Mouse (Mus musculus): ENCODE data around the gene Adcyap1r1. TPM values are rescaled to one million over a fixed set of nuclear protein-coding genes. Genes with fewer than 3 reads are reported as not detected.

Gene Adcyap1r1
- total and polyA plus RNA-seq, 3 experiments: not detected

DNA sequence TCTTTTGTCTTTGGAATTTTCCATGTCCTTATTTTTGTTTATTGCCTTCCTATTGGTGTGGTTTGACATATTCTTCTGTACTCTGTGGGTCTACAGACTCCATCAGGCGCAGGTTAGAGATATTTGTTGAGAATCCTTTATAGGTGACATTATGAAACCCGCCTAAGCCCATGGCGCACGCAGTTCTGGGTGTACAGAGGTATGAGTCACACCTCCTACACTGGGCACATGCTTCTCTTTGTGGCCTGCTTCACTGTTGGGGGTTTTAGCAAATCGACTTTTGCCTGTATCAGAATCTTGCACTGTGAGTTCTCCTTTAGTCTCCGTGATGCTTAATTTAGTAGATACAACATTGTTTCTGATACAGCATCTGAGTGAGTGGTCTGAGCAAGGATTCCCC lies 97.4 kb downstream of the Adcyap1r1 start:
- peaks cover 0 to 10% of the 10 kb centered on the region in 2 experiments; a peak in 1 of 4 replicates for H3K4me1 ChIP-seq (ENCODE audit: control insufficient read depth in 1 of 2, insufficient read depth in 2 of 2)
- H3K79me2 ChIP-seq (replicated peaks; ENCODE audit: control insufficient read depth, extremely low read depth, insufficient read depth, poor library complexity, severe bottlenecking): no peaks in the 10 kb centered on the region
- no peak for TF ChIP-seq CTCF (conservative IDR thresholded peaks at IDR 0.05 in 1 of 2, IDR thresholded peaks at IDR 0.05 in 1 of 2; ENCODE audit: low read depth in 2 of 2, low read length in 2 of 2)
- no peak for TF ChIP-seq EP300 (IDR thresholded peaks at IDR 0.05; ENCODE audit: low read length)
- H3K4me3 ChIP-seq (replicated peaks in 1 of 3; ENCODE audit: low read depth in 2 of 3, low read length in 2 of 3, poor library complexity in 1 of 3): no peak overlapping the region
- H3K36me3 ChIP-seq (replicated peaks in 1 of 2; ENCODE audit: control insufficient read depth in 1 of 2, insufficient read depth in 1 of 2, low read length in 1 of 2): no peaks in the 10 kb centered on the region
- no peaks in the 10 kb centered on the region for H3K27me3 ChIP-seq (replicated peaks)
- no peak for DNase-seq (ENCODE audit: extremely low read depth)
- H3K9me3 ChIP-seq (replicated peaks; ENCODE audit: low read length): no peaks in the 10 kb centered on the region
- H3K9ac ChIP-seq (ENCODE audit: insufficient read depth, low read depth): no peak overlapping the region
- H3K4me2 ChIP-seq (ENCODE audit: insufficient read depth, low read depth, poor library complexity, severe bottlenecking): no peak overlapping the region
- in situ Hi-C loops (cut with MboI; ENCODE audit: low pct_ligation_motif_present, low pct_unique_long_range_greater_than_20kb, low sequenced_read_pairs): no loop called here
- dilution Hi-C loops (cut with MboI; ENCODE audit: extremely low pct_ligation_motif_present, extremely low pct_unique_long_range_greater_than_20kb, low sequenced_read_pairs): no loop called here
- no peak overlapping the region for H3K27ac ChIP-seq (ENCODE audit: insufficient read depth, low read depth)

DNA sequence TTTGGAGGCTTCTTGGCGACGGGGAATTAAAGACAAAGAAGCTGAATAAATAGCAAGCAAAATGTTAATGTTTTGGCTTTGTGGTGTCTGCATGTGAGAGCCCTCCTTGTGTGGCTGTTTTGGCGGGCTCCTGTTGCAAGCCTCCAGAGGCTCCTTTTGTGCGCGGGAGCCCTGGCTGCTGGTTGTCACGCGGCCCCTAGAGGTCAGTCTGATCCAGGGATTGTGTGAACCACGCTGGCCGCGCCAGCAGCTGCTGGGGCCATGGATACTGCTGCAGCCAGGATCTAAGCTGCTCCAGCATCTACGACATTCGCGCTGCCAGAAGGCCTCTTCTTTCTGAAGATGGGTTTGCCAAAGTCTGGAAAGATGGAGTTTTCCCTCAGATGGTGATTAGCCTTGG lies 99.1 kb downstream of the Adcyap1r1 start:
- no peak for TF ChIP-seq BHLHE40 (IDR thresholded peaks at IDR 0.05; ENCODE audit: low read depth, low read length)
- no peak for TF ChIP-seq SIN3A (IDR thresholded peaks at IDR 0.05; ENCODE audit: low read length)
- TF ChIP-seq ZC3H11A (IDR thresholded peaks at IDR 0.05; ENCODE audit: low read depth, low read length): no peak
- no peak for TF ChIP-seq MYC (IDR thresholded peaks at IDR 0.05; ENCODE audit: low read depth, low read length)
- TF ChIP-seq POLR2AphosphoS2 (IDR thresholded peaks at IDR 0.05; ENCODE audit: low read depth, low read length): no peak
- no peak for TF ChIP-seq GABPA (IDR thresholded peaks at IDR 0.05; ENCODE audit: insufficient replicate concordance, low read depth, low read length)
- TF ChIP-seq RAD21 (IDR thresholded peaks at IDR 0.05; ENCODE audit: low read depth, low read length): no peak
- no peak for TF ChIP-seq EP300 (IDR thresholded peaks at IDR 0.05; ENCODE audit: low read length)
- TF ChIP-seq CHD1 (IDR thresholded peaks at IDR 0.05; ENCODE audit: low read depth, low read length): no peak
- no peak for TF ChIP-seq ETS1 (conservative IDR thresholded peaks at IDR 0.05; ENCODE audit: low read depth, low read length)
- no peak for TF ChIP-seq MAFK (IDR thresholded peaks at IDR 0.05; ENCODE audit: insufficient replicate concordance, low read length)
- no peak for TF ChIP-seq UBTF (IDR thresholded peaks at IDR 0.05; ENCODE audit: low read depth, low read length)
- dilution Hi-C loops (cut with MboI; ENCODE audit: extremely low pct_ligation_motif_present, extremely low pct_unique_long_range_greater_than_20kb, low sequenced_read_pairs) (no loop called here), in situ Hi-C loops (cut with MboI; ENCODE audit: low pct_ligation_motif_present, low pct_unique_long_range_greater_than_20kb, low sequenced_read_pairs) (no loop called here)
- H3K27ac ChIP-seq (ENCODE audit: insufficient read depth, low read depth): no peak overlapping the region
- no peaks in the 10 kb centered on the region for H3K36me3 ChIP-seq (replicated peaks in 1 of 2; ENCODE audit: control insufficient read depth in 1 of 2, insufficient read depth in 1 of 2, low read length in 1 of 2)
- H3K9me3 ChIP-seq (replicated peaks; ENCODE audit: low read length): no peaks in the 10 kb centered on the region
- H3K4me1 ChIP-seq (ENCODE audit: control insufficient read depth in 1 of 2, insufficient read depth in 2 of 2): peaks cover 0 to 10% of the 10 kb centered on the region in 2 experiments; a peak in 1 of 4 replicates
- no peaks in the 10 kb centered on the region for H3K27me3 ChIP-seq (replicated peaks)
- no peak overlapping the region for H3K9ac ChIP-seq (ENCODE audit: insufficient read depth, low read depth)
- no peaks in the 10 kb centered on the region for H3K79me2 ChIP-seq (replicated peaks; ENCODE audit: control insufficient read depth, extremely low read depth, insufficient read depth, poor library complexity, severe bottlenecking)
- DNase-seq (ENCODE audit: extremely low read depth): no peak
- H3K4me3 ChIP-seq (replicated peaks in 1 of 3; ENCODE audit: low read depth in 2 of 3, low read length in 2 of 3, poor library complexity in 1 of 3): no peak overlapping the region
- no peak overlapping the region for H3K4me2 ChIP-seq (ENCODE audit: insufficient read depth, low read depth, poor library complexity, severe bottlenecking)

Other genes starting within 250 kb of the Adcyap1r1 start
- gene Mindy4, start 248.6 kb upstream of the Adcyap1r1 start, total RNA-seq (2012; rRNA removed): not detected in 2 replicates
- gene Mindy4, start 248.6 kb upstream of the Adcyap1r1 start, total RNA-seq (2014; rRNA removed): not detected in 2 replicates
- not detected in 2 replicates for gene Mindy4, start 248.6 kb upstream of the Adcyap1r1 start, polyA plus RNA-seq (2012; ENCODE audit: insufficient read length, low read depth)
- not detected in 2 replicates for gene Aqp1, start 115.5 kb upstream of the Adcyap1r1 start, total RNA-seq (2012; rRNA removed)
- not detected in 2 replicates for gene Aqp1, start 115.5 kb upstream of the Adcyap1r1 start, total RNA-seq (2014; rRNA removed)
- not detected in 2 replicates for gene Aqp1, start 115.5 kb upstream of the Adcyap1r1 start, polyA plus RNA-seq (2012; ENCODE audit: insufficient read length, low read depth)
- not detected in 2 replicates for gene Ghrhr, start 75.7 kb upstream of the Adcyap1r1 start, total RNA-seq (2012; rRNA removed)
- not detected in 2 replicates for gene Ghrhr, start 75.7 kb upstream of the Adcyap1r1 start, total RNA-seq (2014; rRNA removed)
- gene Ghrhr, start 75.7 kb upstream of the Adcyap1r1 start, polyA plus RNA-seq (2012; ENCODE audit: insufficient read length, low read depth): not detected in 2 replicates
- gene Neurod6, start 229.3 kb downstream of the Adcyap1r1 start, total RNA-seq (2012; rRNA removed): not detected in 2 replicates
- gene Neurod6, start 229.3 kb downstream of the Adcyap1r1 start, total RNA-seq (2014; rRNA removed): not detected in 2 replicates
- gene Neurod6, start 229.3 kb downstream of the Adcyap1r1 start, polyA plus RNA-seq (2012; ENCODE audit: insufficient read length, low read depth): not detected in 2 replicates

Measured in CH12.LX (cell line).